Mouse (Mus musculus): ENCODE measurements around the gene Neurl4.
"Not testable (repeated sequence)": the region's sequence is repeated elsewhere in the genome, so short reads cannot be mapped to it uniquely, and the experiment has no call there.

Neurl4 gene

GRCm38 (mm10) chr11:69913554-69914371 lies 12.9 kb downstream of the Neurl4 start, which contains the start of gene Gps2:
TSS of gene Gps2 (plus strand) at chr11:69913888.
- DNase-seq (ENCODE audit: low read depth, low spot score) = peak; percentile 95

GRCm38 (mm10) chr11:69914372-69914764 lies 13.5 kb downstream of the Neurl4 start:
- DNase-seq (ENCODE audit: low read depth, low spot score) = no peak

- DNase-seq (ENCODE audit: low read depth, low spot score) = no peak
These were observed 14.1 kb downstream of the Neurl4 start for GRCm38 (mm10) chr11:69914917-69915430.

- no peak for DNase-seq (ENCODE audit: low read depth, low spot score)
These were observed 15.1 kb downstream of the Neurl4 start for GRCm38 (mm10) chr11:69915667-69916627.

GRCm38 (mm10) chr11:69916652-69917378 lies 15.9 kb downstream of the Neurl4 start:
- DNase-seq (ENCODE audit: low read depth, low spot score) = not testable (repeated sequence)

- no peak for DNase-seq (ENCODE audit: low read depth, low spot score)
These were observed 16.6 kb downstream of the Neurl4 start for GRCm38 (mm10) chr11:69917379-69917948.

GRCm38 (mm10) chr11:69918118-69918517 lies 17.2 kb downstream of the Neurl4 start:
- no peak for DNase-seq (ENCODE audit: low read depth, low spot score)

GRCm38 (mm10) chr11:69919053-69919452 lies 18.2 kb downstream of the Neurl4 start:
- no peak for DNase-seq (ENCODE audit: low read depth, low spot score)

- DNase-seq (ENCODE audit: low read depth, low spot score) = no peak
These were observed 18.9 kb downstream of the Neurl4 start for GRCm38 (mm10) chr11:69919661-69920265.

- no peak for DNase-seq (ENCODE audit: low read depth, low spot score)
These were observed 19.6 kb downstream of the Neurl4 start for GRCm38 (mm10) chr11:69920266-69921031.

- peak; percentile 100 for DNase-seq (ENCODE audit: low read depth, low spot score)
These were observed 20.5 kb downstream of the Neurl4 start, which contains the start of gene Eif5a for GRCm38 (mm10) chr11:69921114-69922011. TSS of gene Eif5a (minus strand) at chr11:69921958.

GRCm38 (mm10) chr11:69922012-69922756 lies 21.3 kb downstream of the Neurl4 start:
- no peak for DNase-seq (ENCODE audit: low read depth, low spot score)

- no peak for DNase-seq (ENCODE audit: low read depth, low spot score)
These were observed 21.9 kb downstream of the Neurl4 start for GRCm38 (mm10) chr11:69922796-69923195.

GRCm38 (mm10) chr11:69927501-69927900 lies 26.6 kb downstream of the Neurl4 start:
- DNase-seq (ENCODE audit: low read depth, low spot score) = no peak

- DNase-seq (ENCODE audit: low read depth, low spot score) = no peak
These were observed 28.8 kb downstream of the Neurl4 start for GRCm38 (mm10) chr11:69929712-69930111.

- DNase-seq (ENCODE audit: low read depth, low spot score) = not testable (repeated sequence)
These were observed 29.3 kb downstream of the Neurl4 start for GRCm38 (mm10) chr11:69930176-69930575.

- DNase-seq (ENCODE audit: low read depth, low spot score) = no peak
These were observed 30.2 kb downstream of the Neurl4 start for GRCm38 (mm10) chr11:69930967-69931537.

GRCm38 (mm10) chr11:69931769-69932168 lies 30.9 kb downstream of the Neurl4 start:
- DNase-seq (ENCODE audit: low read depth, low spot score) = no peak
